Mouse (Mus musculus): ENCODE data around the gene Slc37a1.

GRCm38 (mm10) chr17:31339769-31340168 lies 53.2 kb downstream of the Slc37a1 start:
- TF ChIP-seq CTCF (IDR thresholded peaks at IDR 0.05; ENCODE audit: control insufficient read depth, insufficient read depth, insufficient replicate concordance, low read depth, low read length) (no peak), POLR2A (IDR thresholded peaks at IDR 0.05; ENCODE audit: control insufficient read depth, low read depth, low read length) (no peak)

Measured in testis, adult 2 months (tissue).